Mouse (Mus musculus): ENCODE measurements around the gene Sh3tc1.

The Sh3tc1 gene

DNA sequence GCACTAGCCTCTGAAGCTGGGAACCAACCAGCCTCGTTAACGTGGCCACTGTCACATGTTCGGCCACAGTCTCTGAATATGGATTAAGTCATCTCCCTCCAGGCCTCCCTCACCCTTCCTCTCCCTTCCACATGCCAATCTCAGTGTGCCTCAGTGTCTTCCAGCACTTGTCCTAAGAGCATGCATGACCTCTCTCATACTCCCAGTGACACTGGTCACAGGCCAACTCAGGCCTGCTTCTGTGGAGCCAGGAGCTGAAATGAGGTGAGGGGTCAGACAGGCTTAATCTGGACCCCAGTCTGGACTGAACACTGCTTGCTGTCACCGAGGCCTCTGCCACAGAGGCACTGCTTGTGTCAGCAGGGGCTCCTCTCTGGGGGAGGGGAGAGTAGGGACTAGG, 53.5 kb downstream of the Sh3tc1 start:
- DNase-seq (ENCODE audit: low read depth, low spot score) = no peak

DNA sequence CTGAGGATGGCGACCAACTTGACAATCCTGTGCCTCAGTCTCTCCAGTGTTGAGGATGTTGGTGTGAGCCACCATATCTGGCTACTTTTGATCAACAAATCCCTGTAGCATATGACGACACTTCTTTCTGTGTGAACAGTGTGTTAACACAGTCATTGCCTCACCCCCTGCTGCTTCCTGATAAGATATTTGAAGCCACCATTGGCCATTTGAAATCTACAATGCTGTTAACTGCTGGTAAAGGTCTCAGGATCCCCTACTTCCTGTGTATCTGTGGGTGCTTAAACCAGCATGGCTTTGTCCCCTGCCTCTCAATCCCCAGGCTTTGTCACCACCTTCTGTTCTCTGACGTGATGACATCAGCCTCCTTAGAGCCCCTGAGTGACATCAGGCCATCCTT, 54.7 kb downstream of the Sh3tc1 start:
- no peak for DNase-seq (ENCODE audit: low read depth, low spot score)

DNA sequence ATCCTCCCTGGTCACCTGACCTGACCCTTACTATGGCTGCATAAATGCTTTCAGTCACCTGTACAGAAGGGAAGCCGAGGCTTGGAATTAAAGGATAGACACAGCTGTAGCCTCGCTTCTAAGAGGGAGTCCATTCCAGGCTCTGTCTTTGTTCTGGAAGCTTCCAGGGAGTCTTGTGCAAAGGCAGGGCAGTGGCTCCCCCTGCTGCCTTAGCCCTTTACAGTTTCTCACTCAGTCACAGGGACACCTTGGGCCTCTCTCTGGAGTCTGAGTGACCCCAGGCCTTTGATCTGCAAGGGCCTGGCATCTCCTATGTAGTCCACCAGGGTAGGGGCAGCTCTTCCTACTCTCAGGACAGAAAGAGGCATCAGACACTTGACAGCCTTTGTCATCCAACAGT, 58.8 kb downstream of the Sh3tc1 start:
- DNase-seq (ENCODE audit: low read depth, low spot score) = no peak

DNA sequence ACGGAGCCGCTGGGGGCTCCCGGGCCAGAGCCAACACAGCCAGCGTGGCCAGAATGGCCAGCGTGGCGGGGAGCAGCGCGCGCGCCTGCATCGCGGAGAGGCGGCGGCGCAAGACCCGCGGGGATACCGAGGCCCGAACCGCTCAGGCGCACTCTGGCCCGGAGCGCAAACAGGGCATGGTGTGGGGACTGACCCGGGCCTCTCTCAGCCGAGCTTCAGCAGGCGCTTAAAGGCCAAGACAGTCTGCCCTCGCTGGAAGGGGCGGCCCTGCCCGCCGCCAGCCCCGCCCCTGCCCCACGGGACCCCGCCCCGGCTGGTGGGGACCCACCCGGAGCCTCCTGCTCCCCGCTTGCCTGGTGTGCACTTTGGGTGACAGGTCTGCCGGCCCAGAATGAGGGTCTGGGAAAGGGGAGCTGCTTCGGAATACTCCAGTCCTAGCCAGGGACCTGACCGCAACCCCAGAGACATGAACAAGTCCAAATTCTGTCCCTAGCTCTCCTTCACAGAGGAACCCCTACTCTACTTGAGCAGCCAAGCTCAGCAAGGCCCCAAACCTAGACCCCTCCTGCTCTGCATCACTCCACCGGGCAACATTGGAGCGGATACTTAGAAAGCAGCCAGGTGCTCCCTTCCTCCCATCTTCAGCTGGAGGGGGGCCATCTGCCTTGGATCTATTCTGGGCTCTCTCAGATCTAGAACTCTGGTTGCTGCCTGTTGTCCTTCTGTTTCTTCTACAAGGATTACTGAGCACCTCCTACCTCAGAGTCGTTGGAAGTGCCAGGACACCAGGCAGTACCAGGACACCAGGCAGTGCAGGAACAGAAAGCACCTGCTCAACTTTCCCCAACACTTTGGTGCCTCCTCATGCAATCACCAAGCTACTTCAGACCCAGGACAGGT, 60.3 kb downstream of the Sh3tc1 start, which contains the start of gene Htra3:
Gene Htra3 (minus strand): TSS at position 527 of the 900 bp plus-strand sequence.
- no peak for DNase-seq (ENCODE audit: low read depth, low spot score)

DNA sequence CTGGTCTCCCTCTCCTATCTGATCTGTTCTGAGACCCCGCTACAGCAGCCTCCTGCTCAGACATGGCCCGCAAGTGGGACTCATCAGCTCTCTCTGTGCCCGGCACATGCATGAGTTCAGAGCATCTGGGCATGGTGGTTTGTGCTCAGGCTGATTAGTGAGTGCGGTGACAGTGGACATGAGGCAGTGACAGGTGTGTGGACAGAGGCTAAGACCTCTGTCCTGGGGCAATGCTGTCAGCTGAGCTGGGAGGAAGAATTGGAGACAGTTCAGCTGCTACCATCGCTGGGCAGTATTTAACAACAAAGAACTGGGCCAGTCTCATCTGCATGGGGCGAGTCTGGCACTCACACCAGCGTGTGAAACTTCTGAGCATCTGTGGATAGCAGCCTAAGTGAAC, 62.8 kb downstream of the Sh3tc1 start:
- DNase-seq (ENCODE audit: low read depth, low spot score) = no peak

DNA sequence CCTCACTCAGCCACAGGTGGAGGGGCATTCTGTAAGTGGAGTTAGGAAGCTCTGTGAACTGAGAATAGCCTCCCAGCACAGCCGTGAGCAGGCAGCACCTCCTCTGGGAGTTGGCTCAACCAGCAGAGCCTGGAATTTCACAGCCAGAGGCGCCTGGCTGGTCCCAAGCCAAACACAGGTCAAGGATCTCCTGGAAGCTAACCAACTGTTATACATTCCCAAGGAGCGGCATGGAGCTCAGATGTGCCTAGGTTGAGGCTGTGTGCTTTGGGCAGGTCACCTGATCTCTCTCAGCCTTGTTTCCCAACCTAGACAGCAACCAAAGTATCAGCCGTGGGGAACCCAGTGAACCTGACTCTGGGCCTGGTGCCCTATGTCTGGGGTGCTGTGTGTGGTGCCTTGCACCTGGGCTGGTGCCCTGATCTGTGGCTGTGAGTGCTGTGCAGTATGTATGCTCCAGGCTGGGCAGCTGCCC, 65.7 kb downstream of the Sh3tc1 start:
- DNase-seq (ENCODE audit: low read depth, low spot score) = no peak

DNA sequence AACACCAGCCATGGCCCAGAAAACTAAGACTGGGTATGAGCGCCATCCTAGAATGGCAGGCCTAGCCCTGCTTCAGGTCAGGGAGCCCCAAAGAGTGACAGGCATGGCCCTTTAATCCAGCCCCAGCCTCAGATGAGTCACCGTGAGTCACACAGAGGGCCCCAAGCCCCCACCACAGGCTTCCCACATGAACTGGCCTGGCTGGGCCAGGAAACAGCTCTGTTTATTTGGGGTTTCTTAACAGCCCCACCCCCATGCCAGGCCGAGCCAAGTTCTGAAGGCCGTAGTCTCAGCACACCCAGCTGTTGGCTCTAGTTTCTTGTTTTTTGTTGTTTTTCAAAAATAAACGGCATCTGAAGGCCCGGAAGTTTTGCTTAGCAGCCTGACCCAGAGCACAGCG, 66.7 kb downstream of the Sh3tc1 start:
- DNase-seq (ENCODE audit: low read depth, low spot score) = no peak

DNA sequence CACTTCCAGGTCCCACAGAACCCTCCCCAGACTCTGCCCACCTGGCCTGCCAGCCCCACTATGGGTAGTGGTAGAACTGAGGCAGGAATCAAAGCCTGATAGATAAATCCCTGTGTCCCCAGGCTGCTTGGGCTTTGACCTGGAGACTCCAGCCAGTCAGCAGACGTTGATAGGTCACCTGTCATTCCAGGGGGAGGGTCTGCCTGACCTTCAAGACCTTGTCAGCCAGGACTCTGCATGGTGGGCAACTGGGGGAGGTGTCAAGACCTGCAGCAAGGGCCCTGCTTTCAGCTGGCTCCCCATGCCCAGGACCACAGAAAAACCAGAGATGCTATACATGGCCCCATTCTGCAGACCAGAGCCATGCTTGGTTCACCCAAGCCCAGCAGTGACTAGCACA, 67.2 kb downstream of the Sh3tc1 start:
- no peak for DNase-seq (ENCODE audit: low read depth, low spot score)

DNA sequence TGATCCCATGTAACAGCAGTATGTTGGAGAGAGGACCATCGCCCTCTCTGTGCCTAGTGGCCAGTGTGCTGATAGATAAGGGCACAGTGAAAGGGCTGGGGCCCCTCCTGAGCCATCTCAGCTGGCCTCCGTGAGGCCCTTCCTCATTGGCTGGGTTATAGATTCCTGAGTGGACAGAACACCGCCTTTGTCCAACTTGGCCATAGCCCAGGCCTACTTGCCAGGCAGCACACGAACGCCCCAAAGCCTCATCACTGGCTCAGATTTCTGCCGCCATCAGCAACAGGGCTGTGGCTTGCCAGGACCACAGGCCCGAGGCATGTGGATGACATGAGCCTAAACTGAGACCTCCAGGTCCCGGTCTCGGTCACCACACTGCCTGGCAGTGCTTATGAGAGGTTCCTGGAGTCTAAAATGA, 68.3 kb downstream of the Sh3tc1 start:
- no peak for DNase-seq (ENCODE audit: low read depth, low spot score)

DNA sequence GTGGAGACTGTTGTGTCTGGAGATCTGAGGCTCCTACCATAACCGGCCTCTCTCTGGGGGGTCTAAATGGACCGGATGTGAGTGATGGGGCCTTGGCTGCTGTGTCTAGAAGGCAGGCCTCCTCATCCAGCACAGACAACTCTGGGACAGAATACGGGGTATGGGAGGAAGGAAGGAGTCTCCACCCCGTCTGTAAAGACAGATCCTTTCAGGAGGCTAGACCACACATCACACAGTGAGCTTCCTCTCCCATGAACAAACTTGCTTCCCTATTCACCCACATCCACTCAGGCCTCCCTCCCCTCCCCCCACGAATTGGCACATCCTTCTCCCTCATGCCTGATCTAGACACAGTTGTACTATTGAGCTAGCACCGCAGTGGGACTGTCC, 69.4 kb downstream of the Sh3tc1 start:
- DNase-seq (ENCODE audit: low read depth, low spot score) = peak; percentile 23

DNA sequence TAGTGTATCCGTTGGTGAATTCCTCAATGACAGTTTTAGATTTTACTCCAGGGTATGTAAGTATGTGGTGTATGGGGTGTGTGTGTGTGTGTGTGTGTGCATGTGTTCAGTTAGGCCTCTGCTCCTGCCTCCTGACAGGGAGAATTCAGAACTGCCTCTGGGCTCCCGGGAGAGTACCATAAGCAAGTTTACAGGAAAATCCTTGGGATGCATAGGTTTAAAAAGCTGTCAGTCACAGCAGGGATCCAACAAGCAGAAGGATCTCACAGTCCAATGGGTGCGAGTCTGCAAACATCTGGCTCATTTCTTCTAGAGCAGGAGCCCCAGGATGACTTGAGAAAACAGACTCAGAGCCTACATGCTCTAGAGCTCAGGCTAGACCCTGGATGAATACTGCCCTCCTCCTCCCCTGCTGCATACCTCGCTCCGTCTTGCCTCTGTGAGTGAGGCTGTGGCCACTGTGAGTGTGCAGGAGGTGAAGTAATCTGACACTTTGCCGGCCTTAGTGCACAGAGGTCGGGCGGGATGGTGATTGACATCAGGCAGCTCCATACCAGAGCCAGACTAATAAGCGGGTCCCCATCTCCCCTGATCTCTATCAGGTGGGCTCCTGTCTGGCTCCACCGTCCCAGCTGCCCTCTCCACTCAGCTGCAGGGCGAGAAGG, 69.9 kb downstream of the Sh3tc1 start:
- DNase-seq (ENCODE audit: low read depth, low spot score) = peak; percentile 25

DNA sequence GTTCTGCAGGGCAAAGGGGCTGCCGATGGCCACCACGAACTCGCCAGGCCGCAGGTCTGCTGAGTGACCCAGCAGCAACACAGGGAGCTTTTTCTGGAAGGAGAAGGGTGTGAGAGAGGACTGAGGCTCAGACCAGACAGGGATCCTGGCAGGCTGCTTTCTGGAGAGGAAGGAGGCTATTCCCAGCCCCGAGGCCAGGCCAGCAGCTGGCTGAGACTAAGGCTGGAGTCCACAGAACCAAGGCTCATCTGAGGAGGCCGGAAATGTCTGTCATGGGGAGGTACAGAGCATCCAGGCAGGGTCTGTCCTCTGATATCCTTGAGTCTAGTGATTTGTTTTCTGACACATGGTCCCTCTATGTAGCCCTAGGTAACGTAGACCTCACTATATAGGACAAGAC, 73.6 kb downstream of the Sh3tc1 start:
- no peak for DNase-seq (ENCODE audit: low read depth, low spot score)

DNA sequence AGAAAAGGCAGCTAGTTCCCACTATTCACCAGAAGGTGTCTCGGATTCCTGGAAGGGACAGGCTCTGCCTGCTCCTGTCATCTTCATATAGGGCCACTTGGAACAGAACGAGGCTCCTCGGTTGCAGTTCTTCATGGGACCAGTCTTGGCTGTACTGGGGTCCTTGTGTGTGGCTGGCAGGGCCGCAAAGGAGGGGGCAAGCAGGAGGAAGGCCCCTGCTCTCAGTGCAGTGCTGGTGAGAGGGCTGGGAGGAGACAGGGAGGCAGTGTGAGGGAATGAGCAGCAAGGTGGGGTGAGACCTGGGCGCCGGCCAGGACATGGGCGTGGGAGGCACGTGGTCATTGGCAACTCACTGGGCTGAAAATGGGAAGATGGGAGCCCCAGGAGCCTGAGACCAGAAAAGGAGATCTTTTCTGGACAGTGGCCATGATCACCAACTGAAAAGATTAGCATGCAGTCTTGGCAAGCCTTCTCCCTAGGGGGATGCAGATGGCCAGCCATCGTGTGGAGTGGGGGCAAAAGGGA, 77.7 kb downstream of the Sh3tc1 start:
- DNase-seq (ENCODE audit: low read depth, low spot score) = no peak

DNA sequence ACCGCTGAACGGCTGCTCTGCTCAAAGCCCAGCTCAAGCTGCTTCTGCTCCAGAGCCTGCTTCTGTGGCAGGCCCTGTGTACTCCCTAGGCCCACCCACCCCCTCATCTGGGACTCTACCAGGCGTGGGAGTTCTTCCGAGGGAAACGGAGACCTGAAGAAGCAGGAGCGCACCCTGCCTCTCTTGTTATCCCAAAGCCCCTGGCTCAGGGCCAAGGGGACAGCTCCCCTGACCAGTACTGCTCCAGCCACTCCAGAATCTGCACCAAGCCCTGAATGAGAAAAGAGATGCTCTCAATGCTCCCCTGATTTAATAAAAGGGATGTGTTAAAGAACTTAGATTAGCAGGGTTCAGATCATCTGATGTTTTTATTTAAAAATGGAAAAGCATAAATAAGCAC, 78.6 kb downstream of the Sh3tc1 start:
- DNase-seq (ENCODE audit: low read depth, low spot score) = no peak

DNA sequence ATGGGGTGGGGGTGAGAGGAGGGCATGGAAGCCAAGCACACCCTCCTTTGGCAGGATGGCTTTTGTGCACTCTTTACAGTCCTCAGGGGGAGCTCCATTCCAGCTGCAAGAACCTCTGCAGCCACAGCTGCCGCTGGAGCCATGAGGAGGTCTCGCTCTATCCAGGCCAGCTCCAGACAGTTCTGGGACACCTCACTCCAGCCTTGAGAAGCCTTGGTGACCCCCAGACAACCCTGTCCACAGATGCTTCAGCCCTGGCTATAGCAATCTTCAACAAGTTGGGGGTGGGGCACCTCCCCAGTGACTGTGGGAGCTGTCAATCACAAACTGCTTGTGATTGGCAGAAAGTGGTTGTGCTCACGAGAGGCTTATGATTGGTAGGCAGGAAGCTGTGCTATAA, 80.3 kb downstream of the Sh3tc1 start:
- DNase-seq (ENCODE audit: low read depth, low spot score) = no peak

DNA sequence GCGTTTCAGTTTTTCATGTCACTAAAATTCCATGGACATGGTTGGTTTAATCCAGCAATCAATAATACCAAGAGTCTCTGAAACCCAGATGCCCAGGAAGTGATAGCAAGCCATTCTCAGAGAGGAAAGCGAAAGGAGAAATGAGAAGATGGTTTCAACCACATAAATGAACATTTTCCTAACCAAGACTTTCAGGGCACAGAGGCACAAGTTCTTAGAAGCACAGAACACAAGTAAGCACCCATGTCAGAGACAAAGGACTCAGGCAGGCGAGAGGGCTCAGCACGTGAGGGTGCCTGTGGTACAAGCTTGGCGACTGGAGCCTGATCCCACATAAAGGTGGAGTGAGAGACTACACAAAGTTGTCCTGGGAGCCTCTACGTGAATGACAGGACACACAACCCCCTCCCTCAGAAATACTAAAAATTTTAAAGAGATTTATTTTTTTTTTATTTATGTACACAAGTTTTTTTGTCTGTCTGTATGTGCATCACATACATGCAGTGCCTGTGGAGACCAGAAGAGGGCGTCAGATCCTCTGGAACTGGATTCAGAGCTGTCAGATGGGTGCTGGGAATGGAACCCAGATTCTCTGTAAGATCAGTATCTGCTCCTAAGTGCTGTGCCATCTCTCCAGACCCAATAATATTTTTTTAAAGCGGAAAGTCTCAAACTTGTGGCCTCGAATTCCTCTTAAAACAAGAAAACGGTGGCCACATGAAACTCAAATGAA, 83.9 kb downstream of the Sh3tc1 start:
- DNase-seq (ENCODE audit: low read depth, low spot score) = peak; percentile 31

DNA sequence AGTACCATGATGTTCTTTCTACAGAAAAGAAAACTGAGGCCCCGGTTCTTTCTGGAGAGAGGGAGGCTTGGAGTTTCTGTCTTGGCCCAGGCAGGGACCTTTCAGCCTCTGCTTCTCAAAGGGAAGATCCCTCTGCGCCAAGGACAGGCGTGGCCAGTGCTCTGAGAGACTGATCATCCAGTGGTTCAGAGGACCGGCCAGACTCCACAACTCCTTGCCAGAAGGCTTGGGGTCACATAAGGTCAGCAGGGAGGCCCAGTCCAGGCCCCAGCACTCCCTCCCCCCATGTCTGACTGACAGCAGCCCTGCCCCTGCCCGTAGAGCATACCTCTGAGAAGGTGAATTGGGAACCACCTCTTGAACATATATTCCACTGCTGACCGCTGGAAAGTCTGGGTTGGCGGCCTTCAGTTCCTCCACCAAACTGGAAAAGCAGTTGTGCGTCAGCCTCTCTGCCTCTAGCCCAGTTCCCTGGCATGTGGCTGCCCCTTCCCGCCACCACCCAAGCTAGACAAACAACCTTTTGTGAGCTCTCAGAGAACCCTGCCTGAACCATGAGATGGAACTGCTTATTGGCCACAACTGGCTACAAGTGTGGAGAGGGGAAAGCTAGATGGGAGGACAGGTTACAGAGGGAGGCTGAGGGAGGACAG, 85.9 kb downstream of the Sh3tc1 start:
- no peak for DNase-seq (ENCODE audit: low read depth, low spot score)

DNA sequence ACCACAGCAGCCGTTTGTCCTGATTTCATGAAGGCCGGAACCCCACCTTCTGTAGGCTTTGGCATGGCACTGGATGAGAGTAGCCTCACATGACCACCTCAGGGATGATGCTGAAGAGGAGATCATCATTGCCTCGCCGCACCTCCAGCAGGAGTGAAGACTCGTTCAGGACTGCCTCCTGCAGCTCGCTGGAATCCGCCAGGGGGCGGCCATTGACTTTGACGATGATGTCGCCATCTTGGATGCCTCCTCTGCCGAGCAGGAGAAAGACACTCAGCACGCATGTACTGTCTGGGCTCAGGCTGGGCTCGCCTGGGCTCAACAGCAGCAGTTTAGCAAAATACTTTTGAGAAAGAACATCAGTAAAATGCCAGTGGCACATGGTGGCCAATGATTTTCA, 86.9 kb downstream of the Sh3tc1 start:
- peak; percentile 72 for DNase-seq (ENCODE audit: low read depth, low spot score)

DNA sequence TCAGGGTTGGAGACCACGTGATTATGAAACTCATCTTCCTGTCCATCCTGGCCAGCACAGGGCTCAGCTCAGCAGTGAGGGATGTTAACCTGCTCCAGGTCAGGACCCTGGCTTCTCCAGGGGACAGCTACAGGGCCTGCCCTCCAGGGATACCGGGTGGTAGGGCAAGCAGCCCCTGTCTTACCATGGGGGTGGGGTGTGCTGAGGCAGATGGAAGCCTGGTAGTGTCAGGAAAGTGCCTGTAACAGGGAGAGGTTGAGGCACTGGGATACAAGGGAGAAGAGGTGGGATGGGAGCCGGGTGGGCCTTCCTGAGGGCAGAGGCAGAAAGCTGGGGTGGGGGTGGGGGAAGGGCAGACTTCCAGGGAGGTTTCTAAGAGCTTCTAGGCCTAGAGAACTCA, 87.5 kb downstream of the Sh3tc1 start:
- no peak for DNase-seq (ENCODE audit: low read depth, low spot score)

DNA sequence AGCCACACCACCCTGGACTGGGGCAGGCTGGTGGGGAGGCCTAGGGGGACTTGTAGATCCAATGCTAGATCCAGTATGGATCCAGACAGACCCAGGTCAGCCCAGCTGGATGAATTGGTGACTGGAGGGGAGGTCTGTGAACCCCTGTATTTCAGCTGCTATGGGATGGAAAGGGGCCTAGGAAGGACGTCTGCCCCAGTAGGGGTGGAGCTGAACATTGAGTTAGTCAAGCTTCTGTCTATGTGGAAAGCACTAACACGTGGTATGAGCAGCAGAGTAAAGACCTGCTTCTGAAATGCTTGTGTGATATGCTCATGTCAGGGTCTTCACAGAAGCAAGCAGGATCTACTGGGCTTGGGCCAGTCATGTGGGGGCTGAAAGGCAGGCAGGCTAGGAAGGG, 91.6 kb downstream of the Sh3tc1 start:
- DNase-seq (ENCODE audit: low read depth, low spot score) = no peak

DNA sequence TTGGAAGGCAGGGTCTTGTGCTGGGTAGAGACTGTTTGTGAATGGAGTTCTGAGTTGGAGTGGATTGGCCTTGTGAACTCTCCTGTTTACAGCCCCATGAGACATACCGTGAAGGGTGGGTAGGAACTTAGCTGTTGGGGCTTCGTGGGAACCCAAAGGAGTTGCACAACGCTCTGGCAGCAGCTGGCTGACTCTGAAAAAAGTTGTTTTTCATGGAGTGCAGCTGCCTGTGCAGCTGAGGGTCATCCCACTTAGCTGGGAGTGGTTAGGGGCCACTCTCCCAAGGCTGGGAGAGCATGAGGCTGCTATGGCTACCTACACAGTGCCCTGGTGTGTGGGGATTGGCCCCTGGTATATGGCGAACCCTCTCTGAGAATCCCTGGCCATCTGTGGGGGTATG, 92.2 kb downstream of the Sh3tc1 start:
- DNase-seq (ENCODE audit: low read depth, low spot score) = no peak
